Mouse (Mus musculus) olfactory bulb, adult 2 months (tissue): ENCODE results near the gene Npc2.

Experiments used
- CTCF ChIP-seq: fragments of 200-500 bp; IDR thresholded peaks from 2 replicates; pipeline ENCODE4 v1.5.1; 2012; ENCODE audit warnings: low read depth, mild to moderate bottlenecking, low read length, moderate library complexity; ENCODE audit not compliant: insufficient read depth
- POLR2A ChIP-seq: fragments of 200-500 bp; IDR thresholded peaks from 2 replicates; pipeline ENCODE4 v1.6.1; 2012; ENCODE audit warnings: mild to moderate bottlenecking, low read depth, low read length, moderate library complexity; ENCODE audit not compliant: insufficient read depth

GRCm38 (mm10) chr12:84801532-84802110 lies 28.7 kb upstream of the Npc2 start:
- TF ChIP-seq POLR2A (no peak), CTCF (no peak)
